Mouse (Mus musculus) embryonic fibroblast, embryonic 13.5 days (primary cell): ENCODE results near the gene Usp22. TPM values are rescaled to one million over a fixed set of nuclear protein-coding genes. Genes with fewer than 3 reads are reported as not detected.
"Not testable (repeated sequence)": the region's sequence is repeated elsewhere in the genome, so short reads cannot be mapped to it uniquely, and the experiment has no call there.

Source experiments
- H3K27ac ChIP-seq: 2 replicates; pipeline ENCODE4 v1.5.1; 2012; ENCODE audit warnings: low read length, control low read depth, inconsistent platforms; ENCODE audit not compliant: insufficient read depth
- H3K4me1 ChIP-seq: 2 replicates; pipeline ENCODE4 v1.6.1; 2011; ENCODE audit warnings: low read length; ENCODE audit not compliant: control insufficient read depth, insufficient read depth
- H3K4me3 ChIP-seq: 2 replicates; pipeline ENCODE4 v1.5.1; 2011; ENCODE audit warnings: mild to moderate bottlenecking, control low read depth, low read length; ENCODE audit not compliant: insufficient read depth
- CTCF ChIP-seq: IDR thresholded peaks from 2 replicates; pipeline ENCODE4 v1.5.1; 2011; ENCODE audit warnings: mild to moderate bottlenecking, control low read depth, low read length, moderate library complexity, borderline replicate concordance; ENCODE audit not compliant: insufficient read depth
- POLR2A ChIP-seq: IDR thresholded peaks from 2 replicates; pipeline ENCODE4 v1.6.1; 2011; ENCODE audit warnings: low read depth, mild to moderate bottlenecking, control low read depth, low read length, moderate library complexity
- polyA plus RNA-seq: library from polyadenylated mRNA; stranded (reverse); fragments of >200 nt; gene quantifications from 2 replicates; pipeline ENCODE4 v1.2.4, GENCODE M21; 2011; ENCODE audit warnings: low read depth; ENCODE audit not compliant: missing spikeins, insufficient read length

The Usp22 gene
- polyA plus RNA-seq, 1 experiment: 117 TPM

DNA sequence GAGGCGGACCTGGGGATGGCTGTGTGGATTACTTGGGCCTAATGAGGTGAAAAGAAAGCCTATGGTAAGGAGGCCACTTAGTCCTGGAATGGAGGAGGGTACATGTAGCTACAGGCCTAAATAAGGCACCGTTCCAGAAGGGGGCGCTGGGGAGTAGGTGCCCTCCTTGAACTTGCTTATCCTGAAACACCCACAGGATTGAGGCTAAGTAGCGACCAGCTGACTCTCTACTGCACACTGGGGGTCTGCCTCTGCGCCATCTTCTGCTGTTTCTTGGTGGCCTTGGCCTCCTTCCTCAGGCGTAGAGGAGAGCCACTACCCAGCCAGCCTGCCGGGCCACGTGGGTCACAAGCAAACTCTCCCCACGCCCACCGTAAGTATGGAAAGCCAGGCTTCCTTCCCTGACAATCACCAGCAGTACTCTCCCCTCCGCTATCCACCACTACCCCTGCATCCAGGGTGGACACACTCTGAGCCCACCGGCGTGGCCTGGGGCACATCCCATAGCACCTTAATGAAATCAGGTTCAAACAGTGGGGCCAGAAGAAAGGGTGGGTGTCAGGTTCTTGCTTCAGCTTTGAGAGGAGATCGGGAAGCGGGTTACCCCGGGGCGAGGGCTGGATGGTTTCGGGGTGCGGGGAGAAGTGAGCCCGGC, 28.1 kb downstream of the Usp22 start:
- H3K27ac ChIP-seq: no peak overlapping the region
- no peak overlapping the region for H3K4me3 ChIP-seq
- H3K4me1 ChIP-seq: no peaks in the 10 kb centered on the region
- TF ChIP-seq CTCF (0 out of 2 replicates have a peak, but pooled peaks have one; percentile 19), POLR2A (no peak)

DNA sequence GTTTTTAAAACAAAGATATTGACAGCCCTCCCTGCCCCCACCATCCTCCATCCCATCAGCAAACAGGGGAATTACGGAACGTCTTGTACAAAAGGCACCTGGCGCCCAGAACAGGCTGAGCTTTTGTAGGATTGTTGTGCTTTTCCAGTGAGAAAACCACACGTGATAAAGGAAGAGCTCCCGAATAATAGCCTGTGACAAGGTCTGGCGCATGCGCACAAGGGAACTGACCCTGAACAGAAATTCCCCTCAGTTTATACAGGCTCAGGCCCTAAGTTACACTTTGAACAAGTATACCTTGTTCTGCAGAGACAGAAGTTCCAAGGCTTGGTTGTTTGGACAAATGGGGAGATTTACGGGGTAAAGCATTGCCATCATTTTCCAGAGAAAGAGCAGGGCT, 29.3 kb downstream of the Usp22 start:
- no peak overlapping the region for H3K4me3 ChIP-seq
- no peak overlapping the region for H3K27ac ChIP-seq
- H3K4me1 ChIP-seq: no peaks in the 10 kb centered on the region
- no peak for TF ChIP-seq CTCF
- TF ChIP-seq POLR2A: no peak

DNA sequence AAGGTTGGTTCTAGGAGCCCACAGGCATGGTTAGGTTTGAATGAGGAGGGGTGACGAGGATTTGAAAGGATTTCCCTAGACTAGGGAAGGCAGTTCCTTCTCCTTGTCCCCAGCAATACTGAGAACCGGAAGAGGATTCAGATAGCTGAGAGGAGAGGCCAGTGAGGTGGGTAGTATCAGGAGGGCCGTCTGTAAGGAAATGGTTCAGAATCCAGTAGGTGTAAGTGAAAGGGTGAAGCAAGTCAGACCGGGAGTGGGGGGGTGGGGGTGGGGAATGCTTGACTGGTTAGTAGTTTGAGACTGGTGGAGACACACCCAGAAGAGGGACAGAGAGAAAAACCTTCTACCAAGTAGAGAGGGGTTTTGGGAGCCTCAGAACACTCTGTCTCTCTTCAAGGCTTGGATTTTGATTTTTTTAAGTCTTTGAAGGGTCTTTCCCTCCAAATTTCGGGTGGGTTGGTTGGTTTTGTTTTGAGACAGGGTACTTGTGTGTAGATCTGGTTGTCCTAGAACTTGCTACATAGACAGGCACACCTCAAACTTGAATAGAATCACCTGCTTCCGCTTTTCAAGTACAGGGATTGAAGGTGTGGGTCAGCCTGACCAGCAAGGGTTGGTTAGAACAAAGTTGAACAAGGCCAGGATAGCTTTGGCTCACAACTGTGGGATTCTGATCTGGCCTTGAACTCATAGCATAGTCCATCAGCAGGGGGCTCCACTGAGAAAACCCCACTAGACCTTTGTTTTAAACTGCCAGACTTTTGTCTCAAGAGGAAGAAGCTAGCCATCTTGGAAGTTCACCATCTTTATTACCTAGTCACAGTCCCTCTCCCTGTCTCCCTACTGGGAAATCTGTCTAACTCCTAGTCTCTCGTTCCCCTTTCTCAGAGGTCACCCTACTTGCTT, 31.0 kb downstream of the Usp22 start:
- TF ChIP-seq POLR2A: no peak
- no peak for TF ChIP-seq CTCF
- Histone ChIP-seq H3K4me3 (no peak overlapping the region), H3K27ac (no peak overlapping the region), H3K4me1 (no peaks in the 10 kb centered on the region)

DNA sequence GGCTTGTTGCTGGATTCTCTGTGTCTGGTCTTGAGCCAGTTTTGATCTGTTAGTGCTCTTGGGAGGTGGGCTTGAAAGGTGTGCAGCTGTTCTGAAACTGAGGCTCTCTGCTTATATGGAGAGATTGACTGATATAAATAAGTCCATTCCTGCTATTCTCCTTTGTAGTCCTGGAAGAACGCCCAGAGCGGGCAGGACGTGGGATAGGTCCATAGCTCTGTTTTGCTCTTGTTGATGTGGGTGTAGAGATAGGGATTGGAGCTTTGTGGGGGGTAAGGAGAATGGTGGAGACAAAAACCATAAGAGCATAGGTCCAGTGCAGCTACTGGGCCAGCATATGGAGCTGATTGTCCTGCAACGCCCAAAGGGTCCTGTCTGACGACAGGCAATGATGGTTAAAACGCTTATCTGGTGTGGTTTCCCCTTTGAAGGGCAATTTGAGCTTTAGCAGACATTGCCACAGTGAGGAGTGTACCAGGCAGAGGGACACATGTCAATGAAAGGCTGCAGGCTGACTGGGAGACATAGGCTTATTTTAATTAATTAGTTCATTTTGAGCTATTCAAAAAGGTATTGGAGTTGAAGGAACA, 31.8 kb downstream of the Usp22 start:
- H3K27ac ChIP-seq: no peak overlapping the region
- no peak for TF ChIP-seq POLR2A
- H3K4me1 ChIP-seq: no peaks in the 10 kb centered on the region
- no peak overlapping the region for H3K4me3 ChIP-seq

DNA sequence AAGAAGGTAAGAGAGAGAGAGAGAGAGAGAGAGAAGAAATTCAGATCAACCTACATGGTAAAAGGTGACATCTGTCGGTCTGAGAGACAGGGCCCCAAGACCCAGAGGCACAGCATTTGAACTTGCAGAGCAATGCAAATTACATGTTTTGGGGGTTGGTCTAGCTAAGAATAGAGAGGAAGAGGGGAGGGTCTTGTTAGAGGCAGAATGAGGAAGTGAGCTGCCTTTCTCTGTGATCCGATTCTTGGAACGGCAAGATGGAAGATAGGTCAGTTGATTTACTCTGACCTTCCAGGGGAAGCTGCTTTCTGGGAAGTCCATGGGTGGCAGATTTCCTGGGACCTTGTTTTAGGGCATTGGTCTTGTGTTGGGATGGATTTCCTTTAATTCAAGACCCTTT, 32.6 kb downstream of the Usp22 start:
- Histone ChIP-seq H3K4me3 (no peak overlapping the region), H3K4me1 (no peaks in the 10 kb centered on the region), H3K27ac (no peak overlapping the region)
- TF ChIP-seq POLR2A (no peak), CTCF (no peak)

DNA sequence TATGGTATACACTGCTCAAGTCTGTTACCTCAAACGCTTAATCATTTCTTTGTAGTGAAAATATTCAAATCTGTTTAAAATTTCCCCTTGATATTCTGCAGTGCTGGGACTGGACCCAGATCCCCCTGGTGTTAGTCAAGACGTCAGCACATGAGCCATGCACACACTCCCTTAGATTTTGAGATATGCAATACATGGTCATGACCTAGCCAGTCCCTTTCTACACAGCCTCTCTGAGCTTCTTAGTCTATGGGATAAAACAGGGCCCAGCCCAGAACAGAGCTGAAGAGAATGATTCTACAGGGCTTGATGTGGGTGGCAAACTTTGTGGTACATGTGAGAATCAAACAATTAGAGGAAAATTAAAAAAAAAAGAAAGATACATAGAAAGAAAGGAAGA, 33.2 kb downstream of the Usp22 start:
- Histone ChIP-seq H3K27ac (no peak overlapping the region), H3K4me3 (no peak overlapping the region), H3K4me1 (no peaks in the 10 kb centered on the region)
- TF ChIP-seq CTCF (no peak), POLR2A (no peak)

DNA sequence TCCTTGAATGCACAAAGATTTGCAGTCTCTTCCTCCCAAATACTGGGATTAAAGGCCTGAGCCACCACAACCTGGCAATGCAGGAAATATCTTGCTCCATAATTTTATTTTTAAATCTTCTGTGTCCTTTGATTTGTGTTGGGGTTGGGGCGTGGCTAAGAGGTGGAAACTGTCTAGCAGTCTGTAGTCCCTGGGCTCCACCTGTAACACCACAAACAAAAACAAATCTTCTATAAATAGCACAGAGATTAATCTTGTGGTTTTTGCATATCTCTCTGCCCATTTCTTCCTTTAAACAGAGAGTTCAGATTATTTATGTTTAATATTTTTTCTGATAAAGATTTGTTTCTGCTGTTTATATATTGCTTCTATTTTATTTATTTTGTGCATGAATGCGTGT, 41.9 kb downstream of the Usp22 start:
- Histone ChIP-seq H3K4me3 (no peak overlapping the region), H3K27ac (no peak overlapping the region), H3K4me1 (no peaks in the 10 kb centered on the region)
- TF ChIP-seq CTCF: no peak
- TF ChIP-seq POLR2A: no peak

DNA sequence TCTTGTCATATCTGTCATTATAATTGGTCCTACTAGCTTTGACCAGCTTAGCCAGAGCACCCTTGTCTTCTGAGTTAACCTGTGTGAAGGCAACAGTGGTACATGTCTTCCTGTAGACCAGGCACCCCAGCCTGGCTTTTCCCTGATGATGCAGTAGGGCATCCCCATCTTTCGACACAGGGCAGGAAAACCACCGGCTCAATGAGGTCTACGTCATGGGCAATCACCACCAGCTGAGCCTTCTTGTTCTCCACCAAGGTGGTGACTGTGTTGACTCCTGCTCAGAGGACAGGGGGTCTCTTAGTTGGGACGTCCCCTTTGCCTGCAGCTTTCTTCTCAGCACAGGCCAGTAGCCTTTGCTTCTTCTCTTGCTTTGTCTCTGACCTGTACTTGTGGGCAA, 44.2 kb downstream of the Usp22 start:
- not testable (repeated sequence) for H3K4me1 ChIP-seq, H3K4me3 ChIP-seq, H3K27ac ChIP-seq

DNA sequence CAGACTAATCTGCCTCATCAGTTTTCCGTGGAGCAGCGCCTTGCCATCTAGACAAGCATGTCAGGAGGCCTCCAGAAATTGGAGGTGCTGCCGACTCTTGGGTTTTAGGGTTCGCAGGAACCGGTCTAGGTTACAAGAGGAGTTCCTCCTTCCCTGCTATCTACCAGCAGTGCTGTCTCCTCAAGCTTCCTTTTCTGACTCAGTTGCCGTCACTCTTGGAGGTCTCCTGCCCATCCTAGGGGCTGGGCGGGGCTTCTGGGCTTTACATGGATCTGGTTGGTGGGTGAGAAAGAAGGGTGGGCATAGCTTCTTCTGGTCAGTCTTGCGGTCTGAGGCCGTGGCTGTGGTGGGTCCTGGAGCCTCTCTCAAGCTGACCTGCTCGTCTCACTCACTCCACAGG, 45.5 kb downstream of the Usp22 start:
- H3K4me1 ChIP-seq: no peaks in the 10 kb centered on the region

DNA sequence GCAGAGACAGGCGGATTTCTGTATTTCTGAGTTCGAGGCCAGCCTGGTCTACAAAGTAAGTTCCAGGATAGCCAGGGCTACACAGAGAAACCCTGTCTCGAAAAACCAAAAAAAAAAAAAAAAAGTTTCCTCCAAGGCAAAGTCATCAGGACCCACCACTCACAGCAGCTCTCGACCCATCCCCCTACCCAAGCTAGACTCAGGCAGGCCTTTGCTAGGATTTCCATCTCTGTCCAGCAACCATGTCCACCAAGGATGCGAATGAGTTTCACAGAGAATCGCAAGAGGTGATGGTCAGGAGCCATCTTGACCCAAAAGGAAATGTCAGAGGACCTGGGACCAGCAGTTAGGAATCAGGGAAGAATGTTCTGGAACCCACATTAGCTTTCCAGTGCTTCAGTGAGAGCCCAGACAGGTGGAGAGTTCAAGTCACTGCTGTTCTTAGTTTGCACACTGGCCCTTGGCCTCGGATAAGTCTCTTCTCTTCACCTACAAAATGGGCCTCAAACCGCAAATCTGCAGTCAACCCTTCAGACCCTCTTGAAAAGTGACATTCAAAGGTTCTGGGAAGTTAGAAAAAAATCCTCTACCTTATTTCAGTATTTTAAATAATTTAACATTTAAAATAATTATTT, 47.3 kb downstream of the Usp22 start:
- no peak overlapping the region for H3K4me3 ChIP-seq
- H3K4me1 ChIP-seq: no peaks in the 10 kb centered on the region
- no peak for TF ChIP-seq CTCF
- TF ChIP-seq POLR2A: no peak
- no peak overlapping the region for H3K27ac ChIP-seq

More for the DNA sequence above, 45.5 kb downstream of the Usp22 start:
- Histone ChIP-seq H3K4me3 (no peak overlapping the region), H3K27ac (no peak overlapping the region)
- TF ChIP-seq POLR2A (no peak), CTCF (no peak)
